Mouse (Mus musculus): Measurements from ENCODE around the gene Creg1.

GRCm38 (mm10) chr1:165817264-165817663, 53.7 kb downstream of the Creg1 start:
- TF ChIP-seq CTCF (IDR thresholded peaks at IDR 0.05; ENCODE audit: borderline replicate concordance, extremely low read depth, insufficient read depth, insufficient read length) (no peak), POLR2A (IDR thresholded peaks at IDR 0.05; ENCODE audit: borderline replicate concordance, extremely low read depth, insufficient read depth, insufficient read length, poor library complexity, severe bottlenecking) (no peak)
